Mouse (Mus musculus): ENCODE measurements around the gene Cbl.

The Cbl gene

GRCm38 (mm10) chr9:44240399-44240798 lies 6.5 kb upstream of the Cbl start, which contains the start of gene Ccdc153:
TSS of gene Ccdc153 (plus strand) at chr9:44240676.
- DNase-seq (ENCODE audit: low read depth, low spot score), result no peak

- no peak for DNase-seq (ENCODE audit: low read depth, low spot score)
These were observed 5.6 kb upstream of the Cbl start for GRCm38 (mm10) chr9:44239447-44239846.

GRCm38 (mm10) chr9:44238501-44239190 lies 4.8 kb upstream of the Cbl start:
- DNase-seq (ENCODE audit: low read depth, low spot score), result no peak

GRCm38 (mm10) chr9:44237128-44237527 lies 3.3 kb upstream of the Cbl start:
- DNase-seq (ENCODE audit: low read depth, low spot score), result no peak

GRCm38 (mm10) chr9:44236601-44237000 lies 2.8 kb upstream of the Cbl start:
- DNase-seq (ENCODE audit: low read depth, low spot score), result no peak

DNA sequence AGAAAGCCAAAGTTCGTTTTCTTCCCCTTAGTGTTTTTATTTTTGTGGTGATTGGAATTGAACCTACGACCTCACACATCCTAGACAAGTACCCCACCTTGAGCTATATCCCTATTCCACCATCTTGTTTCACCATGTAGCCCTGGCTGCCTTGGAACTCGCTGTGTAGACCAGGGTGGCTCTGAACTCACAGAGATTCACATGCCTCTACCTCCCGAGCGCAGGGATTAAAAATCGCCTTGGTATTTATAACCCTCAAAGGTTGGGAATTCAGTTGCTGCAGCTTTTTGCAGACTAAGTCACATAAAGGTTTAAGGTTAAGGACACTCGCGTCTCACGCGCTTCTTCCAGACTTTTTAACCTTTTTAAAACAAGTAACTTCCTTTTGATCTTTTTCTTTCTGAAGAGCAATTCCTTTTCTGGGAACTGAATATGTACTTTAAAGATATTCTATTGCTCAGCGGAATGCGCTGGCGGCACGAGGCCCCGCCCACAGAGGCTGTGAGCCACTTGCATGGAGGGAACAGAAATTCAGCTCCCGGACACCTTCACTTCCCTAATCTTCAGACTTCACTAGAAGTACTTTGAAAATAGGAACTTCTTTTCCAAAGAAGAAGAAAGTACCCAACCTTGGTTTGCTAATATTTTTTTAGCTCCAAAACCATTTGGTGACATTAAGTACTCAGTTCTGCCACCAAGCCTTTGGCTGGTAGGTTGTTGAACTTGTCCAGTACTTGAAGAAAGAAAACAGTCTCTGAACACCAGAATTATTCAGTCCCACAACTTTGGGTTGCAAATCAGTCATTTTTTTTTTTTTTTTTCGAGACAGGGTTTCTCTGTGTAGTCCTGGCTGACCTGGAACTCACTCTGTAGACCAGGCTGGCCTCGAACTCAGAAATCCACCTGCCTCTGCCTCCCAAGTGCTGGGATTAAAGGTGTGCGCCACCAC lies 904 bp upstream of the Cbl start:
- DNase-seq (ENCODE audit: low read depth, low spot score), result no peak

GRCm38 (mm10) chr9:44233021-44233801 lies 638 bp downstream of the Cbl start:
- DNase-seq (ENCODE audit: low read depth, low spot score), result no peak

DNA sequence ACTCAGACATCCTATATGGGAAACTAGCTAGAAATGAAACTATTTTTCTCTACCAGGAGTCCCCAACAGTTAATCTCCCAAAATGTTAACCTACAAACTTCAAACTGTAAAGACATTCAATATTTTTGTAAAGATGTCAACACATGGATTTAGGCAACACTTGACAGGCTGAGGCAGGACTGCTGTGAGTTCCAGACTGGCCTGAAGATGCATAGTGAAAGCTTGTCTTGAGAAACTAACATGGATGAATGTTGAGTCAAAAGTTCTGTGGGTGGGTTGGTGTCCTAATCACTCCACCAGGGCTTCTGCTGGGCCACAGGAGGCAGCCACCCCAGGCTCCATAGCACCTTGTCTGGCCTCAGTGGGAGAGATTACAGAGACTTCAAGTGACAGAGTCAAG lies 2.2 kb downstream of the Cbl start:
- DNase-seq (ENCODE audit: low read depth, low spot score), result no peak

- DNase-seq (ENCODE audit: low read depth, low spot score), result no peak
These were observed 7.9 kb downstream of the Cbl start for GRCm38 (mm10) chr9:44225993-44226392.

- no peak for DNase-seq (ENCODE audit: low read depth, low spot score)
These were observed 20.3 kb downstream of the Cbl start for GRCm38 (mm10) chr9:44213538-44213937.

DNA sequence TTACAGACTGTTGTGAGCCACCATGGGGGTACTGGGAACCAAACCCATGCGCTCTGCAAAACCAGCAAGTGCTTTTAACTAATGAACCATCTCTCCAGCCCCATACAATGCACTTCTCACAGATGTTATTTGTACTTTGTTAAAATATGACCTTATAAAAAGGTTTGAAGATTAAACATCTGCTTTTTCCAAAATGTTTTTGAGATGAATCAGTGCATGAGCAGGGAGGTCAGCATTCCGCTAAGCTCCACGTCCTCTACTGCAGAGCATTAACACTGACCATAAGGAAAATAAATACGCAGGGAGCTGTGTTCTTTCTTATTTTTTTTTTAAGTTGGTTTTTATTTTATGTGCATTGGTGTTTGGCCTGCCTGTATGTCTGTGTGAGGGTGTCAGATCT lies 21.4 kb downstream of the Cbl start:
- no peak for DNase-seq (ENCODE audit: low read depth, low spot score)

DNA sequence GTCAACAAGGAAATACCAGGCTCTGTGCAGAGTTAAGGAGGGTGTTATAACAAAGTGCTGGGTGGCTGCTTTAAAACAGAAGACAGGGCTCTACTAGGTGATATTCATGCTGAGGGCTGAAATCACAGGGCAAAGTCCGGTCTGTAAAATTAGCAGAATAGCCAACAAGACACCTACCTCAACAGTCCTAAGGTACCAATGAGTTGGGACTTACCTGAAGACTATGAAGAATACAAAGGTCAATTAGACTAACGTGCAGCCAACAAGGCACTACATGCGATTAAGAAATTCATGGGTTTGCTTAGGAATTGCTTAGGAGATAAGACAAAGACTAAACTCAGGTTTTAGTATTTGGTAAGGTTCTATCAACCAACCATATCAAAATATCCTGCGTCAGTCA lies 24.4 kb downstream of the Cbl start:
- no peak for DNase-seq (ENCODE audit: low read depth, low spot score)

DNA sequence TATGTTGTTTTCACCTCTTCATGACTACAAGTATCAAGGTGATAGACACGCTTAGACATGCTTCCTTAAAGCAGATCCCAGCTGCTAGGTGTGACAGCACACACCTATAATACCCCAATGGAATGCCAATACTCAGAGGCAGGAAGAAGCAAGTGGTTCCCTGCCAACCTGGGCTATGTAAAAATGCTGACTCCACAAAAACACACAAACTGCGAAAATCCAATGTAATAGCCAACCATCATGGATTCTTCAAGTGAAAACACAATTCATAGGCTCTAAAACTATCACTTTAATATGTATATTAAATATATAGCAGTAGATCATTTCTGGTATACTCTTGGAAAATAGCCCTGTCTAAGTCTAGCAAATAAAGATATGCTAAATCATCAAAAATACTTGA lies 26.0 kb downstream of the Cbl start:
- DNase-seq (ENCODE audit: low read depth, low spot score), result no peak

DNA sequence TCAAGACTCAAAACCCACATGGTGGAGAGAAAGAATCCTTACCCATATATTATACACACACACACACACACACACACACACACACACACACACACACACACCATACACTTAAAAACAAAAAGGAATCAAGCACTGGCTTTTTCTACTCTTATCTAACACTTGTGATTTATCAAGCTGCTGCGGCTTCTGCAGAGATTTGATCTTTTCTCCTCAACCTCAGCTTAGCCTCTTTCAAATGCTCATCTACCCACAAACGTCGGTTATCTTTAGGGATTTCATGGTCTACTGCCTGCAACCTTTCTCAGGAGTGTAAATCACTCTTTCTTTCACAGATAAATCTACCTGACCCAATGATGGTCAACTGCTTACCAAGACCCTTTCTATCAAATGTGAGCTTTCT lies 33.4 kb downstream of the Cbl start:
- DNase-seq (ENCODE audit: low read depth, low spot score), result no peak

DNA sequence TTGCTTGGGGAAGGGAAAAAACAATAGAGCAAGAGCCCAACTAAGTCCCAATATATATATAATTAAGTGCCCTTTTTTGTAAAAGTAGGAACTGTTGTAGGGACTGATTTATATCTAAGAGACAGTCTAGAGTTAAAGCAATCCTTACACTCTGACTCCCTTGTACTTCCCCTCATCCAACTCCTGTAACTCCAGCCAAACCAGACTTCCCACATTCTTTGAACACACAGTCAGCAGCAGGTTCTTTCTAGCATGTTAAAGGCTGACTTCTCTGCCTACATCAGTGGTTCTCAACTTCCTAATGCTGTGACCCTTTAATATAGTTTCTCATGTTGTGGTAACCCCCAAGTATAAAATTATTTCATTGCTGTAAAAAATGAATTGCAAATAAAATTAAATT lies 34.3 kb downstream of the Cbl start:
- no peak for DNase-seq (ENCODE audit: low read depth, low spot score)

- no peak for DNase-seq (ENCODE audit: low read depth, low spot score)
These were observed 34.7 kb downstream of the Cbl start for GRCm38 (mm10) chr9:44199166-44199565.

GRCm38 (mm10) chr9:44196354-44196753 lies 37.5 kb downstream of the Cbl start:
- DNase-seq (ENCODE audit: low read depth, low spot score), result no peak

DNA sequence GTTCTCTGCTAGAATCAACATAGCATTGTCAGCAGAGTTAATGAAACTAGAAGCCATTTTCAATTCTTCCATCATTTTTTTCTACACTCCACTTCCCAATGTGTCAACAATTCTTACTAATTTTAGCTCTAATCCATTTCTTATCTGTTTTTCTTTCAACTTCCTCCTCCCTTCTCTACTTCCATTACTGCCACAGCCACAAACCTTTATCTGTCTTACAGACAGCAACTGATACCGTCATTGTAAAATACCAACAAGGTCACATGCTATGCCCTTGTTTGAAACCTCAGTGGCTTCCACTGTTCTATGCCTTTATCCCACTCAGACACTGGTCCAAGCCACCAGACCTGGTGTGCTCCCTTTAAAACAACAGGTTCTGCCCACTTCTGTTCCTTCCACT lies 39.8 kb downstream of the Cbl start:
- no peak for DNase-seq (ENCODE audit: low read depth, low spot score)

DNA sequence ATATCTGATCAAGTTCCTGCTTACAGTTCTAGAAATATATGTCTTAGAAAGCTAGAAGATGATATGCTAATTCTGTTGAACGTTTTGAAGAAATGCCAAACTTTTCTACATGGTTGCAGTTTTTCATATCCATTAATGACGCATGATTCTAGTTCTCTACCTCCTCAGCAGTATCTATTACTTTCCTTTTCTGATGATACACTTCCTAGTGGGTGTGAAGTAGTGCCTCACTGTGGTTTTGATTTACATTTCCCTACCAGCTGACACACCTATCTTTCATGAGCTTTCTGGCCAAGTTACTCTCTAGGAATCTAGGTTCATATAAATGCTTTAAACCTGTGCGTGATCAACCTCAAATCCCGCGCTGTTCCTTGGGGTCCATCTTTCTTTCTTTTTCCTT lies 41.1 kb downstream of the Cbl start:
- no peak for DNase-seq (ENCODE audit: low read depth, low spot score)

- DNase-seq (ENCODE audit: low read depth, low spot score), result no peak
These were observed 41.5 kb downstream of the Cbl start for GRCm38 (mm10) chr9:44192312-44192711.

GRCm38 (mm10) chr9:44191166-44191565 lies 42.7 kb downstream of the Cbl start:
- no peak for DNase-seq (ENCODE audit: low read depth, low spot score)

DNA sequence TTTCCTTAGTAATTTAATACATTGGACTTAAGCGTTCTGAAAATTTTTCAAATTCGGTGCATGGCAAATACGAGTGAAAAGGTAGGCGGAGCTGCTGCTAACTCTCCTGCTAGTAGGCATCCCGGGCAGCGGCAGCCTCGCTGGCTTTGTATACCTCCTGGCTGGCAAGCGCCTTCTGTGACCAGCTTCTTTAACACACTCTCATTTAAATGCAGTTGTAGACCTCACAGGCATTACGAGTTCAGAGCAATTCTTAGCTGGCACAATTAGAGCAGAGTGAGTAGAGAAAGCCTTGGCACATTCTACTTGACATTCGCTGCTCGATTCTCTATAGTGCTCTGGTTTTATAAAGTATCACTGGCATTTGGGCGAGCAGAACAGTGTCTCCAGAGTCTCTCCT lies 45.6 kb downstream of the Cbl start:
- peak; percentile 26 for DNase-seq (ENCODE audit: low read depth, low spot score)
